Mouse (Mus musculus): ENCODE results near the gene Thada.

- no peak for TF ChIP-seq POLR2A (IDR thresholded peaks at IDR 0.05; ENCODE audit: insufficient read depth, low read depth, low read length)
- no peak for TF ChIP-seq CTCF (IDR thresholded peaks at IDR 0.05)
Observed at GRCm38 (mm10) chr17:84368213-84369014, 97.6 kb downstream of the Thada start.

Measured in heart, adult 2 months (tissue).